Mouse (Mus musculus) lung, adult 2 months (tissue): ENCODE measurements around the gene Palld. TPM values are rescaled to one million over a fixed set of nuclear protein-coding genes. Genes with fewer than 3 reads are reported as not detected.

Experiments
- DNase-seq: peaks from one replicate; pipeline ENCODE4 v3.0.0; 2022
- H3K4me1 ChIP-seq: fragments of 200-500 bp; 2 replicates; pipeline ENCODE4 v1.6.1; 2011; ENCODE audit warnings: low read length; ENCODE audit not compliant: control insufficient read depth, insufficient read depth
- H3K4me3 ChIP-seq: fragments of 200-500 bp; replicated peaks from 2 replicates; pipeline ENCODE3; 2011; ENCODE audit warnings: low read depth, mild to moderate bottlenecking, control low read depth, low read length; ENCODE audit errors: extremely low read depth
- CTCF ChIP-seq: fragments of 200-500 bp; IDR thresholded peaks from 2 replicates; pipeline ENCODE4 v1.5.1; 2011; ENCODE audit warnings: mild to moderate bottlenecking, low read length, control low read depth; ENCODE audit not compliant: insufficient read depth
- POLR2A ChIP-seq: fragments of 200-500 bp; IDR thresholded peaks from 2 replicates; pipeline ENCODE4 v1.6.1; 2011; ENCODE audit warnings: low read depth, mild to moderate bottlenecking, control low read depth, low read length, borderline replicate concordance; ENCODE audit errors: extremely low read depth
- WGBS: fragments of 180-500 bp; shearing (Covaris S2); methylation state at CpG from one replicate; pipeline ENCODE4 v1.1.7; 2018; 5-methylcytosine and 5-hydroxymethylcytosine counted together
- polyA plus RNA-seq: library from polyadenylated mRNA; depleted of rRNA; stranded (reverse); fragments of >200 nt; gene quantifications from 2 replicates; pipeline ENCODE4 v1.2.3, GENCODE M21; 2012

The Palld gene
- polyA plus RNA-seq, 1 experiment: 37.1 TPM

- Histone ChIP-seq H3K4me3 (no peak overlapping the region), H3K4me1 (peaks cover 3% of the 10 kb centered on the region; the same call in 1 of the 2 replicates)
- 93% methylated on average over 2 of the region's 2 CpGs for WGBS
- no peak for DNase-seq
- TF ChIP-seq POLR2A: no peak
- TF ChIP-seq CTCF: no peak
Observed at GRCm38 (mm10) chr8:61486923-61487529, 415.5 kb downstream of the Palld start.

DNA sequence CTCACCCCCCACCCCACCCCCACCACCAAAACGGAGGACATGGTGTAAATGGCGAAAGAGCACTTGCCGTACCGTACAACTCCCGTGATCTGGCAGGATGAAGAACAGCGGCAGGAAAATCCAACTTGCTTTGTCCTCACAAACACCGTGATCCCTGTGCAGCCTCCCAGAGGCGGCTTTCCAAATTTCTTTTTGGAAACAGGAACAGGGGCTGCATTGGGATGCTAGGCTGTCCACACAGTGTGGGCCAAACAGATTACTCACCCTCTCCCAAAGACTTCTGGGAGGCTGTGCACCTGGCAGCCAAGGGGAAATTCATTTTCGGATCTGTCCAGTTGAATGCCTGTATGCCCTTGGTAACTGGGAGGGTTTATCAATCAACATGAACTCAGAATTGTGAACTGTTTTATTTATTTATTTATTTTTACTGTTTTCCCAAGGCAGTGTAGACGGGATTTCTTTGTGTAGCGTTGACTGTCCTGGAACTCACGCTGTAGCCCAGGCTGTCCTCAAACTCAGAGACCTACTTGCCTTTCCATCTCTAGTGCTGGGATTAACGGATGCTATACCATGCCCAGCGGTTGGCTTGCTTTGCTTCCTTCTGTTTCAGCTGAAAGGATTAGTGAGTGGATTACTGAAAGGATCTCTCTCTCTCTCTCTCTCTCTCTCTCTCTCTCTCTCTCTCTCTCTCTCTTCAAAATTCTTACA lies 422.1 kb downstream of the Palld start:
- WGBS: 78% methylated on average over 14 of the region's 14 CpGs
- H3K4me3 ChIP-seq: no peak overlapping the region
- DNase-seq: no peak
- H3K4me1 ChIP-seq: no peaks in the 10 kb centered on the region
- TF ChIP-seq POLR2A (no peak), CTCF (no peak)

GRCm38 (mm10) chr8:61479506-61480214 lies 422.8 kb downstream of the Palld start:
- TF ChIP-seq CTCF (peak; percentile 69), POLR2A (no peak)
- DNase-seq: peak; percentile 46
- H3K4me1 ChIP-seq: no peaks in the 10 kb centered on the region
- WGBS: 37% methylated on average over 11 of the region's 11 CpGs
- H3K4me3 ChIP-seq: no peak overlapping the region

GRCm38 (mm10) chr8:61478793-61479192 lies 423.7 kb downstream of the Palld start:
- WGBS: 45% methylated on average over 8 of the region's 8 CpGs
- H3K4me1 ChIP-seq: no peaks in the 10 kb centered on the region
- no peak for DNase-seq
- H3K4me3 ChIP-seq: no peak overlapping the region
- TF ChIP-seq POLR2A (no peak), CTCF (no peak)

- H3K4me1 ChIP-seq: no peaks in the 10 kb centered on the region
- no peak overlapping the region for H3K4me3 ChIP-seq
- DNase-seq: no peak
- 77% methylated on average over 4 of the region's 4 CpGs for WGBS
- TF ChIP-seq CTCF (no peak), POLR2A (no peak)
Observed at GRCm38 (mm10) chr8:61478150-61478549, 424.3 kb downstream of the Palld start.

- 72% methylated on average over 9 of the region's 9 CpGs for WGBS
- no peak overlapping the region for H3K4me3 ChIP-seq
- no peaks in the 10 kb centered on the region for H3K4me1 ChIP-seq
- no peak for DNase-seq
- TF ChIP-seq POLR2A (no peak), CTCF (no peak)
Observed at GRCm38 (mm10) chr8:61476160-61476559, 426.3 kb downstream of the Palld start.

DNA sequence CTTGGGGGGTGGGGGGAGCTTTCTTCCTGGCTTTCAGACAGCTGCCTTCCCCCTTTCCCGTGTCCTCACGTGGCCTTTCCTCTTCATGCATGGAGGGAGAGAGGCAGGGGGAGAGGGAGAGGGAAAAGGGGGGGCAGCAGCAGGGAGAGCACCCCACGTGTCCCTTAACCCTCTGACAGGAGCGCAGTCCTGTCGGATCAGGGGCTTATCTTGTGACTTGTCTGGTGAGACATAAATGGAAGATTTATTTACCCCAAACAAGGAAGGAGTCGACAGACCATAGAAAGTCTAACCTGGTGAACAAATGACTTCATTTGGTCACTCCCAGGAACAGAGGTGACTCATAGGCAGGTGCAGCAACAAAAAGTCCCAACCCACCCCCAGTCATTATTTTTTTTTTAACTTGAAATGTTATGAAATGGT lies 427.2 kb downstream of the Palld start:
- no peak for DNase-seq
- 51% methylated on average over 6 of the region's 6 CpGs for WGBS
- TF ChIP-seq POLR2A: no peak
- TF ChIP-seq CTCF: no peak
- Histone ChIP-seq H3K4me3 (no peak overlapping the region), H3K4me1 (no peaks in the 10 kb centered on the region)

DNA sequence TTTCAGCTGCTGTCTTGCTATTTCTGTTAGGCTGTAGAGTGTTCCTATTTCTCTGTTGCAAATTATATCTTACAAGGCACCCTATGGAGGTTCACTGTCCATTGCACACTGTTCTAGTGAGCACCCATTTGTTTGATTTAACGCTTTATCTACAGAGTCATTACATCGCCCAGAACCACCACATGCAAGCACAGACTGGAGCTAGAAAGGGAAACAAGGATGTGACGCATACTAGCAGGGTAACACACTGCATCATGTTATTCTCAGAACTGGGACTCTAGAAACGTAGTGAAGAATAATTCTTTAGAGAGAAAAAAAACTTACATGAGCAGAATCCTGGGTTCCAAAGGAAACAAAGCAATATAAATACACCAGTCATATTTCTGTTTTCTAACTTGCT lies 432.3 kb downstream of the Palld start:
- H3K4me3 ChIP-seq: no peak overlapping the region
- H3K4me1 ChIP-seq: no peaks in the 10 kb centered on the region; the same call in 1 of the 2 replicates
- 80% methylated on average over 4 of the region's 4 CpGs for WGBS
- no peak for DNase-seq
- no peak for TF ChIP-seq CTCF
- TF ChIP-seq POLR2A: no peak

DNA sequence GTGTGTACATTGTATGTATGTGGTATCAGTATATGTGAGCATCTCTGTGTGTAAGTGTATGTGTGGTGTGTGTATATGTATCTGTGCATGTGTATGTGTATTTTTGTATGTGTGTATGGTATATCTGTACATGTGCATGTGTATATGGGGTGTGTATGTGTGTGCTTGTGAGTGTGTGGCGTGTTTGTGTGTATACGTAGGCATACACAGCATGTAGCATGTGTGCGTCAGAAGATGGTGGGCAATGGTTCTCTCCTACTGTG lies 435.0 kb downstream of the Palld start:
- DNase-seq: no peak
- 92% methylated on average over 3 of the region's 3 CpGs for WGBS
- Histone ChIP-seq H3K4me1 (no peaks in the 10 kb centered on the region; the same call in 1 of the 2 replicates), H3K4me3 (no peak overlapping the region)
- TF ChIP-seq POLR2A (no peak), CTCF (no peak)
